Mouse (Mus musculus): Measurements from ENCODE around the gene Zfp46. TPM values are rescaled to one million over a fixed set of nuclear protein-coding genes. Genes with fewer than 3 reads are reported as not detected.

Zfp46 gene
- polyA plus RNA-seq, 1 experiment = 15.6 TPM

DNA sequence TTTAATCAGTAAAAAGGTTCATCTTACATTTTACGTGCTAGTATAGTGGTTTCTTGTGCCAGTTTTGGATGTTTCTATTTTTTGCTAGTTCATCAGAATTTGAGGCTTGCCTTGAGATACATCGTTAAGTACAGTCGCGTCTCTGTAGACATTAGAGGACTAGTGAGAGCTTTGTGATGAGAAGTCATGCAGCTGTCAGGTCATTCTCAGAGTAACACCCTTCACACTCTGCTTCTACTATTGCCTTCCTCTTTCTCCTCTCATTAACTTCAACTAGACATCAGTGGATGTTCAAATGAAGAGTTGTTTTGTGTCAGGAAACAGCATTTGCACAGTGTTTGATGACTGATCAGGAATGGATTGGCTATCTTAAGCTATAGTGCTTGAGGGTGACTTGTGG is 28.1 kb downstream of the Zfp46 start:
- peaks cover 13% of the 10 kb centered on the region for H3K36me3 ChIP-seq (ENCODE audit: control insufficient read depth, insufficient read depth, low read length)
- no peaks in the 10 kb centered on the region for H3K27me3 ChIP-seq (ENCODE audit: control insufficient read depth, insufficient read depth, low read length)
- H3K4me1 ChIP-seq (replicated peaks; ENCODE audit: control insufficient read depth, insufficient read depth, low read length) = peaks cover 4% of the 10 kb centered on the region
- no peak for DNase-seq
- H3K4me3 ChIP-seq (ENCODE audit: control insufficient read depth, insufficient read depth, low read length) = no peak overlapping the region
- 6% methylated on average over 4 of the region's 4 CpGs for WGBS
- TF ChIP-seq CTCF (IDR thresholded peaks at IDR 0.05; ENCODE audit: borderline replicate concordance, control insufficient read depth, extremely low read depth, insufficient read depth, low read length, poor library complexity) = no peak
- no peak for TF ChIP-seq POLR2A (IDR thresholded peaks at IDR 0.05; ENCODE audit: control insufficient read depth, extremely low read depth, insufficient read depth, low read length, poor library complexity)
- H3K27ac ChIP-seq (ENCODE audit: control insufficient read depth, insufficient read depth, low read length) = no peak overlapping the region

DNA sequence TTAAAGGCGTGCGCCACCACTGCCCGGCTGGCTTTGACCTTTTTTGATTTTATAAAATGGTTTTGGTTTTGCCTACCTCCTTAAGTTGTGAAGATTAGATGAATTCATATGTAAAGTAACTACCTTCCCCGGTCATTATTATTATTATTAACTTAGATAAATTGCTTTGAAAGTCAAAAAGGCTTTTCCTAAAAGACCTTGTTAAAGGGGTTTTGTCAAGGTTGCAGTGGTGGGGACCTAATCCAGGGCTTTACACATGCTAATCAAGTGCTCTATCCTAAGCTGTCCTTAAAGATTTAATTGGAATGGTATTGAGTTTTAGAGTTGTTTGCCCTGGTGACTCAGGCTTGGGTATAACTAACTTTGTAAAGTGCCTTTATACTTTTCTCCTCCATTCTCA is 33.2 kb downstream of the Zfp46 start:
- no peaks in the 10 kb centered on the region for H3K27me3 ChIP-seq (ENCODE audit: control insufficient read depth, insufficient read depth, low read length)
- no peaks in the 10 kb centered on the region for H3K4me1 ChIP-seq (replicated peaks; ENCODE audit: control insufficient read depth, insufficient read depth, low read length)
- DNase-seq = no peak
- WGBS = over 99% methylated on average over 4 of the region's 4 CpGs
- TF ChIP-seq CTCF (IDR thresholded peaks at IDR 0.05; ENCODE audit: borderline replicate concordance, control insufficient read depth, extremely low read depth, insufficient read depth, low read length, poor library complexity) = no peak
- no peak for TF ChIP-seq POLR2A (IDR thresholded peaks at IDR 0.05; ENCODE audit: control insufficient read depth, extremely low read depth, insufficient read depth, low read length, poor library complexity)
- H3K36me3 ChIP-seq (ENCODE audit: control insufficient read depth, insufficient read depth, low read length) = peaks cover 61% of the 10 kb centered on the region
- no peak overlapping the region for H3K4me3 ChIP-seq (ENCODE audit: control insufficient read depth, insufficient read depth, low read length)
- H3K27ac ChIP-seq (ENCODE audit: control insufficient read depth, insufficient read depth, low read length) = no peak overlapping the region

DNA sequence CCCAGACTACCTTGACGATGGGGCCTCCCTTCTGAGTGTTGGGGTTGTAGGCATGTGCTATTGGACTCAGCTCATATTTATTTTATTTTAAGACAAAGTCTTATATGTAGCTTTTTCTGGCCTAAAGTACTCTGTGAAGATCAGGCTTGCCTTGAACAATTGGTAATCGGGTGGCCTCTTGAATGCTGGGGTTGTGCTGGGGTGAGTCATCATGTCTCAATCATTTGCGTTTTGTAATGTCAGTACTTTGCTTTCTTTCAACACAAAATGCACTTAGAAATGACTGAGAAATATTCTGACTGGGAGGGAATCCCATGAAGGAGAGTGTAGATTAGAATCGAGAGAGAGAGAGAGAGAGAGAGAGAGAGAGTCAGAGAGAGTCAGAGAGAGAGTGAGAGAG is 35.5 kb downstream of the Zfp46 start:
- Histone ChIP-seq H3K4me3 (ENCODE audit: control insufficient read depth, insufficient read depth, low read length) (no peak overlapping the region), H3K27ac (ENCODE audit: control insufficient read depth, insufficient read depth, low read length) (no peak overlapping the region), H3K36me3 (ENCODE audit: control insufficient read depth, insufficient read depth, low read length) (peaks cover 78% of the 10 kb centered on the region), H3K4me1 (replicated peaks; ENCODE audit: control insufficient read depth, insufficient read depth, low read length) (no peaks in the 10 kb centered on the region), H3K27me3 (ENCODE audit: control insufficient read depth, insufficient read depth, low read length) (no peaks in the 10 kb centered on the region)
- 92% methylated on average over 4 of the region's 4 CpGs for WGBS
- DNase-seq = no peak
- TF ChIP-seq CTCF (IDR thresholded peaks at IDR 0.05; ENCODE audit: borderline replicate concordance, control insufficient read depth, extremely low read depth, insufficient read depth, low read length, poor library complexity) (no peak), POLR2A (IDR thresholded peaks at IDR 0.05; ENCODE audit: control insufficient read depth, extremely low read depth, insufficient read depth, low read length, poor library complexity) (no peak)

DNA sequence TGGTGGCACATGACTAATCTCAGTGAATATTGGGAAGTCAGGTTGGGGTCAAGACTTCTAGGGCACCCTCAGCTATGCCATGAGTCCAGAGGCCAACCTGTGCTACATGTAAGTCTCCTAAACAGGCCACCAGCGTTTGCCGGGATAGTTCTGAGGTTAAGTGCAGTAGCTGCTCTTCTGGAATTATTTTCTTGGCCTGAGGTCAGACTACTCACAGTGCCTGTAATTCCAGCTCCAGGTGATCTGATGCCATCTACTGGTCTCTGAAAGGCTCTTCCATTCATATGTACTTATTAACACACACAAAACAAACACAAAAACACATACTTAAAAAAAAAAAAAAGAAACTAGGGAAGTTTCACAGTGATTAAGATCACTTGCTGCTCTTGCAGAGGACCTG is 39.7 kb downstream of the Zfp46 start:
- no peak for TF ChIP-seq CTCF (IDR thresholded peaks at IDR 0.05; ENCODE audit: borderline replicate concordance, control insufficient read depth, extremely low read depth, insufficient read depth, low read length, poor library complexity)
- no peak for TF ChIP-seq POLR2A (IDR thresholded peaks at IDR 0.05; ENCODE audit: control insufficient read depth, extremely low read depth, insufficient read depth, low read length, poor library complexity)
- 84% methylated on average over 2 of the region's 2 CpGs for WGBS

DNA sequence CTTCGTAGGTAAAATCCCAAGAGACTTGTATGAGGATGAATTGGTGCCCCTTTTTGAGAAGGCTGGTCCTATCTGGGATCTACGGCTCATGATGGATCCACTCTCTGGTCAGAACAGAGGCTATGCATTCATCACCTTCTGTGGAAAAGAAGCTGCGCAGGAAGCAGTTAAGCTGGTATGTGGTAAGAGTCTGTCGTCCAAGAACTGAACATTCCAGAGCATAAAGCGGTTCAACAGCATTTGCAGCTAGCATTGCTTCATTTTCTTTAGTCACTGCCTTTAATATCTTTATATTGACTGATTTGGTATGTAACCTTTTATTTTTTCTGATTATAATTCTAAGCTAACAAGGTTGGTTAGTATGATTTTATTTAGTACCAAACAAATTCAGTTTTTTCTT is 42.8 kb downstream of the Zfp46 start:
- H3K4me3 ChIP-seq (ENCODE audit: control insufficient read depth, insufficient read depth, low read length) = no peak overlapping the region
- H3K4me1 ChIP-seq (replicated peaks; ENCODE audit: control insufficient read depth, insufficient read depth, low read length) = no peaks in the 10 kb centered on the region
- DNase-seq = no peak
- H3K27ac ChIP-seq (ENCODE audit: control insufficient read depth, insufficient read depth, low read length) = no peak overlapping the region
- no peak for TF ChIP-seq POLR2A (IDR thresholded peaks at IDR 0.05; ENCODE audit: control insufficient read depth, extremely low read depth, insufficient read depth, low read length, poor library complexity)
- no peak for TF ChIP-seq CTCF (IDR thresholded peaks at IDR 0.05; ENCODE audit: borderline replicate concordance, control insufficient read depth, extremely low read depth, insufficient read depth, low read length, poor library complexity)
- H3K27me3 ChIP-seq (ENCODE audit: control insufficient read depth, insufficient read depth, low read length) = no peaks in the 10 kb centered on the region
- WGBS = 95% methylated on average over 5 of the region's 5 CpGs
- H3K36me3 ChIP-seq (ENCODE audit: control insufficient read depth, insufficient read depth, low read length) = peaks cover 72% of the 10 kb centered on the region

More for the DNA sequence above, 39.7 kb downstream of the Zfp46 start:
- no peak overlapping the region for H3K27ac ChIP-seq (ENCODE audit: control insufficient read depth, insufficient read depth, low read length)
- H3K4me1 ChIP-seq (replicated peaks; ENCODE audit: control insufficient read depth, insufficient read depth, low read length) = no peaks in the 10 kb centered on the region
- H3K27me3 ChIP-seq (ENCODE audit: control insufficient read depth, insufficient read depth, low read length) = no peaks in the 10 kb centered on the region
- H3K4me3 ChIP-seq (ENCODE audit: control insufficient read depth, insufficient read depth, low read length) = no peak overlapping the region
- peaks cover 78% of the 10 kb centered on the region for H3K36me3 ChIP-seq (ENCODE audit: control insufficient read depth, insufficient read depth, low read length)
- no peak for DNase-seq

DNA sequence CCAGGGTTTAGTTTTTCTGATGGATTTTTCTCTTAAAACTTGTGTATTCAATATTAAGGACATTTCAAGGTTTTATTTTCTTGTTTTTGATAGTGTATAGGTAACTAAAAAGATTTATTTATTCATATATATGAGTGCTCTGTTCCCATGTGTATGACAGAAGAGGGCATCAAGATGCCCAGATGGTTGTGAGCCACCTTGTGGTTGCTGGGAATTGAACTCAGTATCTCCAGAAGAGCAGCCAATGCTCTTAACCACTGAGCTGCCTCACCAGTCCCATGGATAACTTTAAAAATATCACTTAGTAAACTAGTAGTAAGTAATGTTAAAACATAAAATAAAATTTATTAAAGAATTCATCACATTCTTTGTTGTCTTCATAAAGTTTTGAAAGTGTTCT is 43.6 kb downstream of the Zfp46 start:
- DNase-seq = no peak
- Histone ChIP-seq H3K27ac (ENCODE audit: control insufficient read depth, insufficient read depth, low read length) (no peak overlapping the region), H3K4me1 (replicated peaks; ENCODE audit: control insufficient read depth, insufficient read depth, low read length) (no peaks in the 10 kb centered on the region), H3K27me3 (ENCODE audit: control insufficient read depth, insufficient read depth, low read length) (no peaks in the 10 kb centered on the region), H3K4me3 (ENCODE audit: control insufficient read depth, insufficient read depth, low read length) (no peak overlapping the region), H3K36me3 (ENCODE audit: control insufficient read depth, insufficient read depth, low read length) (peaks cover 72% of the 10 kb centered on the region)
- TF ChIP-seq CTCF (IDR thresholded peaks at IDR 0.05; ENCODE audit: borderline replicate concordance, control insufficient read depth, extremely low read depth, insufficient read depth, low read length, poor library complexity) (no peak), POLR2A (IDR thresholded peaks at IDR 0.05; ENCODE audit: control insufficient read depth, extremely low read depth, insufficient read depth, low read length, poor library complexity) (no peak)

DNA sequence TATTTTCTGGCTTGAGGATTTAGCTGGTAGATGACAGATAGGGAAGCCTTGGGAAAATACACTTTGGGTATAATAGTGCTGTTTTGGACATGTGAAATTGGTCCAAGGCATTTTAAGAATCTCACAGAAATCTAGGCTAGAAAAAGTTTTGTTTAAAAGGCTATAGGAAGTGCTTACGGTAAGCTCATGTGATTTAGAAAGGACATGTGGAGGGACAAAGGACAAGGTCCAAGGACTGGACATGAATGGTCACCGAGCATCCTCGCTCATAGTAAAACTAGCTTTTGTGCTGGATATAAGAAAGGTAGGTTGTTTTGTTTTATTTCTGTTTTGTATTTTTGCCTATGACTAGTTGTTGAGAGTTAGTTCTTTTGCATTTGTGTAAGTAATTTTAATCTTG is 47.2 kb downstream of the Zfp46 start:
- DNase-seq = no peak
- TF ChIP-seq POLR2A (IDR thresholded peaks at IDR 0.05; ENCODE audit: control insufficient read depth, extremely low read depth, insufficient read depth, low read length, poor library complexity) (no peak), CTCF (IDR thresholded peaks at IDR 0.05; ENCODE audit: borderline replicate concordance, control insufficient read depth, extremely low read depth, insufficient read depth, low read length, poor library complexity) (no peak)
- Histone ChIP-seq H3K4me1 (replicated peaks; ENCODE audit: control insufficient read depth, insufficient read depth, low read length) (no peaks in the 10 kb centered on the region), H3K36me3 (ENCODE audit: control insufficient read depth, insufficient read depth, low read length) (peaks cover 66% of the 10 kb centered on the region), H3K4me3 (ENCODE audit: control insufficient read depth, insufficient read depth, low read length) (no peak overlapping the region), H3K27ac (ENCODE audit: control insufficient read depth, insufficient read depth, low read length) (no peak overlapping the region), H3K27me3 (ENCODE audit: control insufficient read depth, insufficient read depth, low read length) (no peaks in the 10 kb centered on the region)
- WGBS = 98% methylated on average over 3 of the region's 3 CpGs
